Mouse (Mus musculus) spleen, adult 2 months (tissue): ENCODE data around the gene Acaca. TPM values are rescaled to one million over a fixed set of nuclear protein-coding genes. Genes with fewer than 3 reads are reported as not detected.

Experiments used
- DNase-seq, 2 experiments: peaks; one replicate each; pipeline versions ENCODE4 v3.0.0 to v3.0.0-alpha.2; 2012 to 2021; ENCODE audit warnings: low spot score in 2 of 2, low read depth in 1 of 2
- H3K27ac ChIP-seq: fragments of 200-500 bp; 2 replicates; pipeline ENCODE4 v1.5.1; 2012; ENCODE audit warnings: low read length, inconsistent platforms; ENCODE audit not compliant: insufficient read depth
- H3K27me3 ChIP-seq: fragments of 200-500 bp; 2 replicates; pipeline ENCODE4 v1.6.1; 2012; ENCODE audit warnings: mild to moderate bottlenecking, moderate library complexity, low read length, inconsistent platforms; ENCODE audit not compliant: control insufficient read depth, insufficient read depth
- H3K36me3 ChIP-seq: fragments of 200-500 bp; 2 replicates; pipeline ENCODE4 v1.6.1; 2012; ENCODE audit warnings: mild to moderate bottlenecking, low read length, inconsistent platforms; ENCODE audit not compliant: control insufficient read depth, insufficient read depth
- H3K4me1 ChIP-seq: fragments of 200-500 bp; 2 replicates; pipeline ENCODE4 v1.6.1; 2011; ENCODE audit warnings: inconsistent platforms; ENCODE audit not compliant: control insufficient read depth, insufficient read depth, insufficient read length
- H3K4me3 ChIP-seq: fragments of 200-500 bp; 2 replicates; pipeline ENCODE4 v1.5.1; 2011; ENCODE audit warnings: mild to moderate bottlenecking, inconsistent platforms; ENCODE audit not compliant: insufficient read depth, insufficient read length; ENCODE audit errors: extremely low read depth
- CTCF ChIP-seq: fragments of 200-500 bp; IDR thresholded peaks from 2 replicates; pipeline ENCODE4 v1.5.1; 2011; ENCODE audit warnings: mild to moderate bottlenecking, inconsistent platforms; ENCODE audit not compliant: insufficient read depth, insufficient read length, insufficient replicate concordance; ENCODE audit errors: extremely low read depth
- POLR2A ChIP-seq: fragments of 200-500 bp; IDR thresholded peaks from 2 replicates; pipeline ENCODE4 v1.6.1; 2011; ENCODE audit warnings: low read depth, low read length, inconsistent platforms
- WGBS: fragments of 180-500 bp; shearing (Covaris S2); methylation state at CpG from one replicate; pipeline ENCODE4 v1.1.7; 2018; 5-methylcytosine and 5-hydroxymethylcytosine counted together
- polyA plus RNA-seq: library from polyadenylated mRNA; depleted of rRNA; stranded (reverse); fragments of >200 nt; gene quantifications from 2 replicates; pipeline ENCODE4 v1.2.3, GENCODE M21; 2012

The Acaca gene
- polyA plus RNA-seq, 1 experiment = 3.9 TPM

DNA sequence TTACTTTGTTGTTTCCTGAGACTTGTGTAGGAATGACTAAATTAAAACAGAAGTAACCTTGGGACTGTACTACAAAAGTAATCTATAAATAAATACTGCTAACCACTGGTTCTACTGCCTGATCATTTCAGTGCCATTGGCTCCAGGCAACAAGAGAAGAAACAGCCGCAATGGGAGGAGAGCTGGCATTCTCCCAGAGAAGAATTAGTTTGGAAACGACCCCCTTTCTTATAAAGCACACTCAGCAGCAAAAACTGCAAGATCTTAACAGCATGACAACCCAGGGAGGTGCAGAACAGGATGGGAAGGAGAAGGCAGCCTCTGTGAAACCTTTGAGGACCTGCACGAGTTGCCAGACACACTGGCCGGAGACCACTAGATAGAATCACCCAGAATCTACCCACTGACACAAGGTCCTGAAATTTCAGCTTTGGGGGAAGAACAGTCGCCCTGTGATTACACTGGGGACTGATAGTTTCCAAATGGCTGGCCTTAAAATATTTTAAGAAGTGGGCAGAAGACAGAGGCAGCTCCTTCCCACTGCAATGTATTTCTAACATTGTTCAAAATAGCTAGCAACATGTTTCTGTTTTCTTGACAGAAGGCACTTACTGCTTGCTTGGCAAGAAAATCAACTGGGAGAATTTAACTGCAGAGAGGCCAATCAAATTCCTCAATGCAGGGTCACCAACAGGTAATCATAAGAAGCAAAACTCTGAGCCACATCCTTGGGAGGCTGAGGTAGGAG is 32.0 kb upstream of the Acaca start:
- Histone ChIP-seq H3K27ac (no peak overlapping the region), H3K27me3 (no peaks in the 10 kb centered on the region)

DNA sequence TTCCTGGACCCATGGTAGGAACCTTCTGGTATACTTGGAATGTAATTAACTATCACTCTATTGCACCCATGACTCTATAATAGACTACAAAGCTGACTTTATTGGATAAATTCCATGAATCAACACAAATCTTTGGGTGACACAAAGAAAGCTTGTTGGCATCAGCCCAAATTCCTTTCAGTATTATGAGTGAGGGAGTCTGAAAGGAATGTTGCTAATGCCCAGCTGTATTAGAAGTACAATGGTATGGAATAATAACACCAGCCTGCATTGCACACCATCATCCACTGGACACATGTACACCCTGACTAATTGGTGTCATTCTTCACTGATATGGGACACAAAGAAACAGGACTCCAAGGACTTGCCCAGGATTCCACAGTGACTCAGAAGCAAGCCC is 28.3 kb upstream of the Acaca start:
- Histone ChIP-seq H3K36me3 (peaks cover 5% of the 10 kb centered on the region), H3K4me3 (no peak overlapping the region), H3K4me1 (no peaks in the 10 kb centered on the region), H3K27ac (no peak overlapping the region), H3K27me3 (no peaks in the 10 kb centered on the region)
- DNase-seq = no peak
- TF ChIP-seq POLR2A (no peak), CTCF (no peak)

More for the DNA sequence above, 32.0 kb upstream of the Acaca start:
- no peaks in the 10 kb centered on the region for H3K4me1 ChIP-seq
- H3K4me3 ChIP-seq = no peak overlapping the region
- H3K36me3 ChIP-seq = no peaks in the 10 kb centered on the region; the same call in 1 of the 2 replicates
- TF ChIP-seq POLR2A (no peak), CTCF (no peak)
- no peak for DNase-seq
- WGBS = 88% methylated on average over 5 of the region's 5 CpGs

DNA sequence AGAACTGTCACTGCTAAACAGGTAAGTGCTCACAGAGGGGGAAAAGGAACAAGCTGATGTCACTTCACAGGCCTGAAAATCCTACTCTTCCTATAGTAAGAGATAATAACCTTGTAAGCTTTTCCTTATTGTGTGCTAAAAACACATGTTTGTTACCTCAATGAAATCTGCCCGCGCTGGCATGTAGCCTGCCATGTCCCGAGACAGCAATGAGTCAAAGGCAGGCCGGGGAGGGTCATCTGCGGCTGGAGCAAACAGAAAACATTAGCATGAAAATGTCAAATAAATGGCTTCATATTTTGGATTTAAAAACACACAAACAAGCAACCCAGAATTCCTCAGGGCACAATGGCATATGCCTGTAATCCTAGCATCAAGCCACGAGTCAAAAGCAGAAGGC is 25.4 kb upstream of the Acaca start:
- 96% methylated on average over 6 of the region's 6 CpGs for WGBS
- DNase-seq = no peak
- TF ChIP-seq CTCF = no peak
- no peak for TF ChIP-seq POLR2A
- H3K4me3 ChIP-seq = no peak overlapping the region
- no peak overlapping the region for H3K27ac ChIP-seq
- H3K27me3 ChIP-seq = no peaks in the 10 kb centered on the region
- H3K36me3 ChIP-seq = peaks cover 5% of the 10 kb centered on the region
- no peaks in the 10 kb centered on the region for H3K4me1 ChIP-seq

DNA sequence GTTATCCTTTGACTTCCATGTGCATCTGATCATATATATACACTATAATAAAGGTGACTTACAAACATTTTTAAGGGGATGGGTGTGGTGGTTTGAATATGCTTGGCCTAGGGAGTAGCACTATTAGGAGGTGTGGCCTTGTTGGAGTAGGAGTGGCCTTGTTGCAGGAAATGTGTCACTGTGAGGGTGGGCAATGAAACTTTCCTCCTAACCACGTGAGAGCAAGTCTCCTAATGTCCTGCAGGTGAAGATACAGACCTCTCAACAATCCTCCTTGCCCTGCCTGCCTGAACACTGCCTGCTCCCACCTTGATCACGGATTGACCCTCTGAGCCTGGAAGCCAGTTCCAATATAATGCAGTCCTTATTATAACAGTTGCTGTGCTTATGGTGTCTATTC is 22.3 kb upstream of the Acaca start:
- peaks cover 5% of the 10 kb centered on the region for H3K36me3 ChIP-seq
- WGBS = 62% methylated on average over 2 of the region's 2 CpGs
- DNase-seq = no peak
- H3K27ac ChIP-seq = no peak overlapping the region
- TF ChIP-seq CTCF (no peak), POLR2A (no peak)
- H3K4me3 ChIP-seq = no peak overlapping the region
- no peaks in the 10 kb centered on the region for H3K4me1 ChIP-seq
- no peaks in the 10 kb centered on the region for H3K27me3 ChIP-seq

DNA sequence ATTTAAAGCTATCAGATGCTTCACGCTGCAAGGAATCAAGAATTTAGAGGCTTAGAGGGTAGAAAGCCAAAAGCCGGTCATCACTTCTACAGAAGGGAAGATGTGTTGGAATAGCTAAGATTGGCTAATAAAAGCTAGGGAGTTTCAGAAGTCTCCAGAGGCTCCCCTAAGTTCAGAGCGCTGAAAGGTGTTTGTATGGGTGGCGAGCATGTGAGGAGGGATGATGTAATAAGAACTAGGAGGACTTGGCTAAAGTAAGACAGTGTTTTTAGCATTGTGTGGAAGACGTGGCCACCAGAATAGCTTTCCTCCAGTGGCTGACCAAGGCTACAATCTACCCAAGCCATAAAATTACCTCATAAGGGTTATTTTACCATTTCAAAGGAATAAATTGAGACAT is 15.8 kb upstream of the Acaca start:
- WGBS = 92% methylated on average over 5 of the region's 5 CpGs
- TF ChIP-seq POLR2A (no peak), CTCF (no peak)

DNA sequence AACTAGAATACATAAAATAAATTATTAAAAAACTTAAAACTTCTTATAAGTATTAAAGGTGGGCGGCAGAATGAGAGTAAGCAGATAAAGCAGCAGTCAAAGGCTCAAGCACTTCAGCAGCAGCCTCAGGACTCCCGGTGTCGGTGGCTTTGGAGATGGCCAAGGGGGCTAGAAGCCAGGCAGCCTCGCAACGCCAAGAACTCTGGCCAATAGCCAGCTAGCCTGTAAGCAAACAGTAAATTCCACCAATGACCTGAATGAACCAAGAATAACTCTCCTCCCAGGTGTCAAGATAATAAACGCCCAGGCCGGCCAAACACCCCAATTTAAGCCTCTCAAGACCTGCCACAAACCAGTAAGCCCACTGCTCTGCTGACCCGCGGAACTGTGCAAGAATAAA is 13.8 kb upstream of the Acaca start:
- H3K27ac ChIP-seq = no peak overlapping the region
- no peak overlapping the region for H3K4me3 ChIP-seq
- no peaks in the 10 kb centered on the region for H3K27me3 ChIP-seq
- H3K36me3 ChIP-seq = peaks cover 3% of the 10 kb centered on the region
- WGBS = 94% methylated on average over 9 of the region's 9 CpGs
- no peak for TF ChIP-seq POLR2A
- H3K4me1 ChIP-seq = no peaks in the 10 kb centered on the region
- DNase-seq = no peak

More for the DNA sequence above, 15.8 kb upstream of the Acaca start:
- Histone ChIP-seq H3K4me1 (no peaks in the 10 kb centered on the region), H3K27ac (no peak overlapping the region), H3K36me3 (no peaks in the 10 kb centered on the region; the same call in 1 of the 2 replicates), H3K4me3 (no peak overlapping the region), H3K27me3 (no peaks in the 10 kb centered on the region)
- DNase-seq = no peak

DNA sequence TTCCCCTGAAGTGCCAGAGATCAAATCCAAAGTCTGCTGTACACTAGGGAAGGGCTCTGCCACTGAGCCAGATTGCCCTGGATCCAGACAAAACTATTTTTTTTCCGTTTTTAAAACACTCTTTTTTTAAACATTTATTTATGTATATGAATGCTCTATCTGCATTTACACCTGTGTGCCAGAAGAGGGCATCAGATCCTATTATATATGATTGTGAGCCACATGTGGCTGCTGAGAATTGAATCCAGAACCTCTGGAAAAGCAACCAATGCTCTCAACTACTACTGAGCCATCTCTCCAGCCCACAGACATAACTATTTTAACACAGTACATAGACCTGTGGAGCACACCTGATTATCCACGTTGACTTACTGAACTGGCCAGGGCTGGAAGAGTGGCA is 13.3 kb upstream of the Acaca start:
- no peak for DNase-seq
- no peaks in the 10 kb centered on the region for H3K4me1 ChIP-seq
- 70% methylated on average over 2 of the region's 2 CpGs for WGBS

DNA sequence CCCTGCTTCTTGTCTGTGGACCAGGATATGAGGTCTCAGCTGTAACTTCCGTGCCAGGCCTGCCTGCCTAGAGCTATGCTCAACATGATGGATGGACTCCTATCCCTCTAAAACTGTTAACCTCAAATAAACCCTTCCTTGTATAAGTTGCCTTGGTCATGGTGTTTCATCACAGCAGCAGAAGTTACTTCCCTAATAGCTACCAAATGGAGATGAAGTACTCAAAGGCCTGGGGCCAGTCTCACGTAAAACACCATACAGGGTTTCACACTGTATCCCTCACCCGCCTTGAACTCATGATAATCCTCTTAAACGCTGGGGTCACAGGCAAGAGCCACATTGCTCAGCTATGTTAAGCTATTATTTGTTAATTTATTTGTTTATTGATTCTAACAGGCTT is 12.0 kb upstream of the Acaca start:
- H3K27me3 ChIP-seq = no peaks in the 10 kb centered on the region
- 94% methylated on average over 4 of the region's 4 CpGs for whole genome bisulfite sequencing
- TF ChIP-seq POLR2A (no peak), CTCF (no peak)
- H3K36me3 ChIP-seq = peaks cover 3% of the 10 kb centered on the region
- H3K4me3 ChIP-seq = no peak overlapping the region
- no peaks in the 10 kb centered on the region for H3K4me1 ChIP-seq
- H3K27ac ChIP-seq = no peak overlapping the region
- no peak for DNase-seq

More for the DNA sequence above, 13.3 kb upstream of the Acaca start:
- Histone ChIP-seq H3K27me3 (no peaks in the 10 kb centered on the region), H3K27ac (no peak overlapping the region), H3K36me3 (peaks cover 3% of the 10 kb centered on the region), H3K4me3 (no peak overlapping the region)
- TF ChIP-seq CTCF (no peak), POLR2A (no peak)
